Comparison of ENCODE assay signal across 8 mouse cellular contexts in genomic region chr13:55963005-55963620, GRCm38 (mm10).
DNase-seq lines count a peak whose midpoint lies in the region; ATAC-seq lines count a peak whose summit lies in the region.

No protein-coding gene starts in this region.

- 0 out of 2 replicates have a peak, but pooled peaks have one; percentile 15 for ATAC-seq in cerebellum, adult (ENCODE audit: insufficient number of reproducible peaks, low FRiP score, low TSS enrichment)
- peak; percentile 76 for ATAC-seq in intestine, embryonic 16.5 days
- ATAC-seq in midbrain, embryonic 13.5 days, result peak; percentile 84
- peak; percentile 77 for ATAC-seq in stomach, embryonic 15.5 days (ENCODE audit: insufficient read depth, low FRiP score, low read depth)

- peak overlapping the region; percentile 42 for H3K4me2 ChIP-seq in intestine, embryonic 16.5 days (ENCODE audit: low read depth, low read length)
- peak overlapping the region; percentile 58 for H3K4me2 ChIP-seq in midbrain, embryonic 13.5 days (replicated peaks)
- H3K4me2 ChIP-seq in stomach, embryonic 15.5 days, result peak overlapping the region; percentile 58

- peaks cover 32% of the 10 kb centered on the region for H3K27me3 ChIP-seq in intestine, embryonic 16.5 days (replicated peaks; ENCODE audit: control insufficient read depth, insufficient read depth, low read length)
- peaks cover 67% of the 10 kb centered on the region for H3K27me3 ChIP-seq in midbrain, embryonic 13.5 days
- 0 out of 2 replicates have a peak, but pooled peaks cover 3% of the 10 kb centered on the region for H3K27me3 ChIP-seq in stomach, embryonic 15.5 days (replicated peaks)

- intact Hi-C loops in left cerebral cortex, postnatal 36 days (cut with DNase I), result loop anchor here (5.0 kb wide), 1 partner anchor 136 kb away; no protein-coding TSS in a partner anchor

- no peak overlapping the region for H3K9ac ChIP-seq in intestine, embryonic 16.5 days (ENCODE audit: low read depth, low read length)
- no peak overlapping the region for H3K9ac ChIP-seq in midbrain, embryonic 13.5 days (replicated peaks)
- H3K9ac ChIP-seq in stomach, embryonic 15.5 days, result peak overlapping the region; percentile 6; the same call in 1 of the 2 replicates

- peak overlapping the region; percentile 34 for H3K4me3 ChIP-seq in intestine, embryonic 16.5 days (ENCODE audit: low read length)
- peak overlapping the region; percentile 34 for H3K4me3 ChIP-seq in midbrain, embryonic 13.5 days (replicated peaks)
- H3K4me3 ChIP-seq in stomach, embryonic 15.5 days (replicated peaks), result peak overlapping the region; percentile 30

- no peak for DNase-seq in cerebellum, adult 11-12 months
- peak; percentile 43 to 57 for DNase-seq in cerebellum, postnatal 36 days
- peak; percentile 54 to 58 for DNase-seq in frontal cortex, postnatal 36 days (ENCODE audit: low spot score in 2 of 2)
- DNase-seq in left cerebral cortex, postnatal 36 days (ENCODE audit: low spot score in 2 of 2), result peak; percentile 45

- H3K36me3 ChIP-seq in intestine, embryonic 16.5 days (ENCODE audit: control insufficient read depth, insufficient read depth, low read length), result no peaks in the 10 kb centered on the region
- H3K36me3 ChIP-seq in midbrain, embryonic 13.5 days, result no peaks in the 10 kb centered on the region
- no peaks in the 10 kb centered on the region for H3K36me3 ChIP-seq in stomach, embryonic 15.5 days

- WGBS in intestine, embryonic 16.5 days, result 12% methylated on average over 22 of the region's 22 CpGs
- WGBS in midbrain, embryonic 13.5 days, result 3% methylated on average over 22 of the region's 22 CpGs
- 8% methylated on average over 22 of the region's 22 CpGs for WGBS in stomach, embryonic 15.5 days

- H3K27ac ChIP-seq in intestine, embryonic 16.5 days (ENCODE audit: low read length), result no peak overlapping the region
- no peak overlapping the region for H3K27ac ChIP-seq in midbrain, embryonic 13.5 days
- peak overlapping the region; percentile 83 for H3K27ac ChIP-seq in stomach, embryonic 15.5 days

- no peaks in the 10 kb centered on the region for H3K9me3 ChIP-seq in intestine, embryonic 16.5 days (ENCODE audit: control insufficient read depth, low read length)
- no peaks in the 10 kb centered on the region for H3K9me3 ChIP-seq in midbrain, embryonic 13.5 days
- H3K9me3 ChIP-seq in stomach, embryonic 15.5 days, result no peaks in the 10 kb centered on the region

- peaks cover 7% of the 10 kb centered on the region; the same call in 1 of the 2 replicates for H3K4me1 ChIP-seq in intestine, embryonic 16.5 days (ENCODE audit: control insufficient read depth, insufficient read depth, low read length)
- H3K4me1 ChIP-seq in midbrain, embryonic 13.5 days (replicated peaks), result peaks cover 25% of the 10 kb centered on the region
- peaks cover 12% of the 10 kb centered on the region for H3K4me1 ChIP-seq in stomach, embryonic 15.5 days

Comparison
In these comparisons a context has a peak if more than half of its experiments do, and no peak if none do; other contexts are left out.
1. ATAC-seq: peak in every context shown above with its lines; median percentile 84 in midbrain, embryonic 13.5 days; 77 in stomach, embryonic 15.5 days; 76 in intestine, embryonic 16.5 days; 15 in cerebellum, adult.